Mouse (Mus musculus) limb, embryonic 11.5 days (tissue): ENCODE measurements at regions not wholly inside any gene's neighbourhood (a gene's known extent, or its start where the extent isn't known, plus 50 kb on each side); places are given as distances from the start of the nearest gene placed in this dataset.

Experiments used
- ATAC-seq: fragments of 200-750 bp; cut with Nextera tagmentation; 2 replicates; pipeline ENCODE4 v1.8.0; 2017; ENCODE audit warnings: low read depth; ENCODE audit not compliant: insufficient number of reproducible peaks, low FRiP score, low TSS enrichment
- DNase-seq: peaks from one replicate; pipeline ENCODE4 v3.0.0-alpha.2; 2015; ENCODE audit warnings: low spot score
- H3K27ac ChIP-seq: fragments of 300-500 bp; sonication (generic); replicated peaks from 2 replicates; pipeline ENCODE4 v1.5.1; 2014; ENCODE audit warnings: low read depth, mild to moderate bottlenecking, low read length
- H3K27me3 ChIP-seq: fragments of 300-500 bp; sonication (generic); 2 replicates; pipeline ENCODE4 v1.6.1; 2014; ENCODE audit warnings: mild to moderate bottlenecking, low read length, mixed read lengths; ENCODE audit not compliant: control insufficient read depth, insufficient read depth
- H3K36me3 ChIP-seq: fragments of 300-500 bp; sonication (generic); 2 replicates; pipeline ENCODE4 v1.6.1; 2014; ENCODE audit warnings: mild to moderate bottlenecking, low read length, moderate library complexity, mixed read lengths; ENCODE audit not compliant: control insufficient read depth, insufficient read depth
- H3K4me1 ChIP-seq: fragments of 300-500 bp; sonication (generic); 2 replicates; pipeline ENCODE4 v1.6.1; 2014; ENCODE audit warnings: low read length, mixed read lengths; ENCODE audit not compliant: control insufficient read depth, insufficient read depth
- H3K4me2 ChIP-seq: fragments of 300-500 bp; sonication (generic); 2 replicates; pipeline ENCODE4 v1.6.1; 2014; ENCODE audit warnings: low read depth, mild to moderate bottlenecking, moderate library complexity; ENCODE audit not compliant: severe bottlenecking
- H3K4me3 ChIP-seq: fragments of 300-500 bp; sonication (generic); 2 replicates; pipeline ENCODE4 v1.5.1; 2014; ENCODE audit warnings: low read depth, low read length
- H3K9ac ChIP-seq: fragments of 300-500 bp; sonication (generic); 2 replicates; pipeline ENCODE4 v1.6.1; 2014; ENCODE audit warnings: mild to moderate bottlenecking, low read length
- H3K9me3 ChIP-seq: fragments of 300-500 bp; sonication (generic); 2 replicates; pipeline ENCODE4 v1.6.1; 2016; ENCODE audit warnings: low read length; ENCODE audit not compliant: control insufficient read depth
- WGBS: fragments of 180-500 bp; shearing (Covaris S2); extraction: QIAGEN DNeasy Blood & Tissue Kit; methylation state at CpG from one replicate; pipeline ENCODE4 v1.1.7; 2014; 5-methylcytosine and 5-hydroxymethylcytosine counted together

GRCm38 (mm10) chr15:87987322-87987985 lies 443.4 kb downstream of the Fam19a5 start:
- no peak for ATAC-seq
- Histone ChIP-seq H3K9ac (no peak overlapping the region), H3K4me2 (no peak overlapping the region), H3K27ac (no peak overlapping the region), H3K4me1 (no peaks in the 10 kb centered on the region; the same call in 1 of the 2 replicates), H3K9me3 (no peaks in the 10 kb centered on the region), H3K4me3 (no peak overlapping the region), H3K27me3 (no peaks in the 10 kb centered on the region), H3K36me3 (no peaks in the 10 kb centered on the region)
- WGBS: 47% methylated on average over 5 of the region's 5 CpGs
- DNase-seq: no peak

- no peak for ATAC-seq
- Histone ChIP-seq H3K9ac (no peak overlapping the region), H3K4me2 (no peak overlapping the region), H3K36me3 (no peaks in the 10 kb centered on the region), H3K27ac (no peak overlapping the region), H3K4me3 (no peak overlapping the region), H3K4me1 (no peaks in the 10 kb centered on the region), H3K9me3 (no peaks in the 10 kb centered on the region), H3K27me3 (no peaks in the 10 kb centered on the region)
- 59% methylated on average over 8 of the region's 8 CpGs for WGBS
- DNase-seq: no peak
Observed at GRCm38 (mm10) chr15:87994546-87994945, 450.4 kb downstream of the Fam19a5 start.

- Histone ChIP-seq H3K4me2 (no peak overlapping the region), H3K9me3 (no peaks in the 10 kb centered on the region), H3K4me1 (no peaks in the 10 kb centered on the region), H3K9ac (no peak overlapping the region), H3K36me3 (no peaks in the 10 kb centered on the region), H3K27ac (no peak overlapping the region), H3K27me3 (no peaks in the 10 kb centered on the region), H3K4me3 (no peak overlapping the region)
- DNase-seq (no peak), ATAC-seq (no peak)
- 84% methylated on average over 5 of the region's 5 CpGs for WGBS
Observed at GRCm38 (mm10) chr15:88017076-88017475, 473.0 kb downstream of the Fam19a5 start.

GRCm38 (mm10) chr15:88032751-88033150 lies 488.7 kb downstream of the Fam19a5 start:
- H3K27me3 ChIP-seq: no peaks in the 10 kb centered on the region
- H3K9me3 ChIP-seq: no peaks in the 10 kb centered on the region
- no peak overlapping the region for H3K27ac ChIP-seq
- WGBS: 81% methylated on average over 11 of the region's 11 CpGs
- H3K4me2 ChIP-seq: no peak overlapping the region
- no peak overlapping the region for H3K4me3 ChIP-seq
- H3K4me1 ChIP-seq: no peaks in the 10 kb centered on the region
- DNase-seq (no peak), ATAC-seq (no peak)
- H3K36me3 ChIP-seq: no peaks in the 10 kb centered on the region
- H3K9ac ChIP-seq: no peak overlapping the region

- H3K27ac ChIP-seq: no peak overlapping the region
- 74% methylated on average over 4 of the region's 4 CpGs for WGBS
- H3K4me3 ChIP-seq: no peak overlapping the region
- no peaks in the 10 kb centered on the region for H3K36me3 ChIP-seq
- DNase-seq (no peak), ATAC-seq (no peak)
- H3K9ac ChIP-seq: no peak overlapping the region
- H3K4me2 ChIP-seq: no peak overlapping the region
- H3K4me1 ChIP-seq: no peaks in the 10 kb centered on the region
- H3K27me3 ChIP-seq: no peaks in the 10 kb centered on the region
- H3K9me3 ChIP-seq: no peaks in the 10 kb centered on the region
Observed at GRCm38 (mm10) chr15:88033725-88034124, 489.6 kb downstream of the Fam19a5 start.

- Histone ChIP-seq H3K9me3 (no peaks in the 10 kb centered on the region), H3K4me1 (no peaks in the 10 kb centered on the region), H3K27me3 (no peaks in the 10 kb centered on the region), H3K36me3 (no peaks in the 10 kb centered on the region), H3K4me2 (no peak overlapping the region), H3K27ac (no peak overlapping the region), H3K9ac (no peak overlapping the region), H3K4me3 (no peak overlapping the region)
- DNase-seq (no peak), ATAC-seq (no peak)
- WGBS: 86% methylated on average over 8 of the region's 8 CpGs
Observed at GRCm38 (mm10) chr15:88035486-88035885, 491.4 kb downstream of the Fam19a5 start.

- H3K27me3 ChIP-seq: no peaks in the 10 kb centered on the region
- H3K9me3 ChIP-seq: no peaks in the 10 kb centered on the region
- H3K4me1 ChIP-seq: no peaks in the 10 kb centered on the region
- H3K27ac ChIP-seq: no peak overlapping the region
- no peak overlapping the region for H3K4me2 ChIP-seq
- no peak for ATAC-seq
- H3K9ac ChIP-seq: no peak overlapping the region
- DNase-seq: no peak
- 59% methylated on average over 22 of the region's 22 CpGs for WGBS
- H3K4me3 ChIP-seq: no peak overlapping the region
- no peaks in the 10 kb centered on the region for H3K36me3 ChIP-seq
Observed at GRCm38 (mm10) chr15:88036146-88037000, 492.3 kb downstream of the Fam19a5 start.

GRCm38 (mm10) chr15:88037606-88038005 lies 493.5 kb downstream of the Fam19a5 start:
- DNase-seq (no peak), ATAC-seq (no peak)
- Histone ChIP-seq H3K27ac (no peak overlapping the region), H3K9ac (no peak overlapping the region), H3K9me3 (no peaks in the 10 kb centered on the region), H3K27me3 (no peaks in the 10 kb centered on the region), H3K4me1 (no peaks in the 10 kb centered on the region), H3K36me3 (no peaks in the 10 kb centered on the region), H3K4me3 (no peak overlapping the region), H3K4me2 (no peak overlapping the region)
- 91% methylated on average over 4 of the region's 4 CpGs for WGBS
